Mouse (Mus musculus): ENCODE data around the gene Inpp4a.

DNA sequence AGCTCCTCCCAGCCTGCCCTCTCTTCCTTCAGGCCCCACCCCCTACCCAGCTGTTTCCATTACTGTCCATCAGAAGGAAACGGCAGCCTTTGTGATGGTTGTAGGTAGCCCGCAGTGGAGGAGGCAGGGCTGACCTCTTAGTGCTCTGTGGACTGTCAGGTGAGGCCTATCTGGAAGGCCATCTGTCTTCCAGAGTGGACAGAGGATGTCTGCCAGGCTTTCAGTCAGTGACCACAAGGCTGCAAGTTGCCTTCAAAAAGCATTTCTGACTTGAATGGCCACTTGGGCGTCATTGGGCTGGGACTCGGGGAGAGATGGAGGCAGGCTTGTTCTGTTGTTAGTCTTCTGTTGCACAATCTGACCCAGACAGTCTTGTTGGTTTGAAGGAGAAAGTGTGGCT lies 79.9 kb downstream of the Inpp4a start:
- TF ChIP-seq CTCF (IDR thresholded peaks at IDR 0.05; ENCODE audit: low read depth, low read length) (no peak), GATA1 (IDR thresholded peaks at IDR 0.05; ENCODE audit: borderline replicate concordance, low read length) (no peak), TAL1 (conservative IDR thresholded peaks at IDR 0.05; ENCODE audit: low read depth, low read length) (no peak)
